Mouse (Mus musculus): Measurements from ENCODE around the gene Ptprq.

GRCm38 (mm10) chr10:107687382-107687781 is 32.5 kb downstream of the Ptprq start:
- TF ChIP-seq TAL1 (IDR thresholded peaks at IDR 0.05; ENCODE audit: low read length) (no peak), GATA1 (IDR thresholded peaks at IDR 0.05; ENCODE audit: low read length) (no peak)

Data from erythroblast, embryonic 14.5 days (primary cell).